In the genomic region with DNA sequence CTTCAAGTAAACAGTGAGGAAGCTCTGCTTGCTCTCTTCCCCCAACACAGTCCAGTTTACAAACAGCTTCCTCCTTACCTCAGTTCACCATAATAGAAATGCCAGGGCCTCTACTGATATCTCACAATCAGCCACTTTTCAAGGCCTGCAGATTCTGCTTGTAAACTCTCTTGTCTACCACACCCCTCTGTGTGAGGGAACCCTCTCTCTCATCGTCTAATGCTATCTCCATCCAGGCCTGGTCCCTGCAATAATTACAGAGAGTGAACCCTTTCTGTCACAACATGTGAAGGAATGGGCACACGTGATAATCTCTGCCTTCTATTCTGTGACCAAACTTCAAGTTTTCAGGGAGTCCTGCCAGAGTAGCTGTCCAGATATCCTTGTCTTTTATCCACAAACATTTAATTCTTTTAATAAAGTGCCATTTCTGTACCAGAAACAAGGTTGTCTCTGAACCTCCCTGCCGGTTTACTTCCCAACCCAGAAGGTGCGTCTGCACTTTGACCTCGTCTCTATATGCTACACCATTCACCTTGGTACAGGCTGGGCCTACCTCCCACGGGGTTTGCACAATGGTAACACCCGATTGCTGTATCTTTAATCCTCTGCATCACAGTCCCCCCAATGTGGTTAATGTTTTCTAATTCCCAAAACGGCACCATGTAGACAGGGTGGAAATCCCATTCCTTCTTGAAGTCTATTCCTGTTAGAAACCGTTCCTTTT, we compare ENCODE assay signal across 20 mouse cellular contexts. TPM values are rescaled to one million over a fixed set of nuclear protein-coding genes. Genes with fewer than 3 reads are reported as not detected.
"Had no signal": no experiment of that assay in that cellular context is flagged by ENCODE, and none has a peak within 500 bp of the region (broad histone marks: within the 10 kb centered on the region; RNA-seq: fewer than 3 reads in every experiment).

No protein-coding gene starts in this region.

RNA-seq across cellular contexts. Expression of gene Vmn1r3, which starts 38.5 kb away (rescaled TPM):
- total RNA-seq: megakaryocyte, adult 5-6 weeks; midbrain, postnatal 0 days; monocyte, adult 5-6 weeks; neutrophil, adult 5-6 weeks had no signal
- polyA plus RNA-seq: liver, postnatal 0 days; lung, adult 2 months; lung, embryonic 15.5 days; lung, postnatal 0 days; macrophage; midbrain, embryonic 11.5 days; midbrain, embryonic 13.5 days; midbrain, embryonic 15.5 days; midbrain, postnatal 0 days; neural tube, embryonic 12.5 days; neural tube, embryonic 14.5 days; spleen, adult 2 months; stomach, embryonic 15.5 days; stomach, postnatal 0 days; testis, adult 2 months; urinary bladder, adult 2 months had no signal

RNA-seq across cellular contexts. Expression of gene Vmn1r2, which starts 56.5 kb away (rescaled TPM):
- total RNA-seq: megakaryocyte, adult 5-6 weeks; midbrain, postnatal 0 days; monocyte, adult 5-6 weeks; neutrophil, adult 5-6 weeks had no signal
- polyA plus RNA-seq: liver, postnatal 0 days; lung, adult 2 months; lung, embryonic 15.5 days; lung, postnatal 0 days; macrophage; midbrain, embryonic 11.5 days; midbrain, embryonic 13.5 days; midbrain, embryonic 15.5 days; midbrain, postnatal 0 days; neural tube, embryonic 12.5 days; neural tube, embryonic 14.5 days; spleen, adult 2 months; stomach, embryonic 15.5 days; stomach, postnatal 0 days; testis, adult 2 months; thymus, adult 2 months; urinary bladder, adult 2 months had no signal
